Mouse (Mus musculus): ENCODE measurements around the gene Hspb6. TPM values are rescaled to one million over a fixed set of nuclear protein-coding genes. Genes with fewer than 3 reads are reported as not detected.

Gene Hspb6
- polyA plus RNA-seq, 1 experiment from 2014 or later = 6.3 TPM

DNA sequence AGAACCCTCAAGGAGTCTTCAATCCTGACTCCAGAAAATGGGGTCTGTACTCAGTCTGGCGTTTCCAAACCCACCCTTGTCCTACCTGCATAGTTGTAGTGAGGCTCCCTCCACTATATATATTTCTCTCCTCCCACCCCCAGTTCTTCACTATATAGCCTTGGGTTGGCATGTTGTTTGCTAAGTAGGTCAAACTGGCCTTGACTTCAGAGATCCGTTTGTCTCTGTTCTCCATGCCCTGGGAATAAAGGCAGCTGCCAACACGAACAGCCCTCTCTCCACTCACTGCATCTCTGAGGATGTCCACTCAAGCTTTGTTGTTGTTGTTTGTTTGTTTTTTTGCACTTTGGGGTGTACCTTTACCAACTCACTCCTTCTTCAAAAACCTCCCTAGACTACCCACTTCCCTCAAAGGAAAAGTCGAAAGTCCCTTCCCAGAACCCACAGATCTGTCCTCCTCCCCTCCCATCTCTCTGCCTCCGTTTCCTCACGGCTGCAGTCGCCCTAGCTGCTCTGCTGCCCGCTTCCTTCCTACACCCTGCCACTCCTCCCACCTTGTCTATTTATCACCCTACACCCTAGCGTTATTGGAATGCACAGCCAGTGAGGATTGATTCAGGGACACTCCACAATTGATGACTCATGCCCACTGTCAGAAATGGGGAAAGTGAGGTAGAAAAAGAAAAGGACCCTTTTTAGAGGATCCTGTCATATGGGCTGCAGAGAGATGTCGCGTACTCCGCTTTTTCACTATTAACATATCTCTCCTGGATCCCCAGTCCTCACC lies 6.9 kb downstream of the Hspb6 start:
- no peak overlapping the region for H3K27ac ChIP-seq (replicated peaks; ENCODE audit: low read depth, low read length)
- peak overlapping the region; percentile 50 for H3K4me3 ChIP-seq (replicated peaks; ENCODE audit: low read depth, low read length)
- H3K4me2 ChIP-seq (ENCODE audit: low read length) = peak overlapping the region; percentile 71
- H3K27me3 ChIP-seq (ENCODE audit: control insufficient read depth, insufficient read depth, low read length) = no peaks in the 10 kb centered on the region
- peaks cover 33% of the 10 kb centered on the region for H3K36me3 ChIP-seq (ENCODE audit: control insufficient read depth, insufficient read depth, low read length)
- H3K9ac ChIP-seq (replicated peaks; ENCODE audit: low read length) = peak overlapping the region; percentile 67
- H3K4me1 ChIP-seq (ENCODE audit: control insufficient read depth, insufficient read depth, low read length) = peaks cover 15% of the 10 kb centered on the region
- DNase-seq (no peak), ATAC-seq (ENCODE audit: low FRiP score, low TSS enrichment) (no peak)
- WGBS = 16% methylated on average over 12 of the region's 12 CpGs
- no peaks in the 10 kb centered on the region for H3K9me3 ChIP-seq (ENCODE audit: control insufficient read depth, low read length)

DNA sequence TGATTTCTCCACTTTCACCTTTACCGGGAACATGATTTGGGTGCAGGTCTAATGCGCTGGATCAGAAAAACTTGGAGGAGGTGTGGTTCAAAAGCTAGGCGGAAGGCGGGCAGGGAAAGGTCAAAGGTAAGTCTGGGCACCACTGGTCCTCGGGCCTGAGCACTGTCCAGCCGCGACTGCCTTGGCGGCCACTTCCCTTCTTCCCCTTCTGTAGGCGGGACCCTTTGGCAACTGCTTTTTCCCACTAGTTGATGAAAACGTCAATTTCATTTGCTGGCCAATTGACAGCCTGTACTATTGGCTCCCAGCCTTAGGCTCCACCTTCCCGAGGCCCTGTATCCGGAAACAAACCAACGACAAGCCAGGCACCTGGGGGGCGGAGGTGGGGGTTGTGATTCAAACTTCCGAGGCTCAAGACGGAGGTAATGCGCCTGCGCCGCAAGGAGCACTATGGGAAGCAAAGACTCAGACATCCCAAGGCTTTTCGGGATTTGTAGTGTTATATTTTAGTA lies 7.5 kb downstream of the Hspb6 start, which contains the start of gene Lin37:
Lin37 (minus strand) TSS at position 396 of the 512 bp plus-strand sequence.
- ATAC-seq (ENCODE audit: low FRiP score, low TSS enrichment) (peak; percentile 87), DNase-seq (peak; percentile 98)
- Histone ChIP-seq H3K9me3 (ENCODE audit: control insufficient read depth, low read length) (no peaks in the 10 kb centered on the region), H3K27ac (replicated peaks; ENCODE audit: low read depth, low read length) (peak within 1 kb of the TSS; percentile 32; the same call in 1 of the 2 replicates), H3K27me3 (ENCODE audit: control insufficient read depth, insufficient read depth, low read length) (no peaks in the 10 kb centered on the region), H3K4me1 (ENCODE audit: control insufficient read depth, insufficient read depth, low read length) (peaks cover 20% of the 10 kb centered on the region), H3K36me3 (ENCODE audit: control insufficient read depth, insufficient read depth, low read length) (peaks cover 28% of the 10 kb centered on the region), H3K9ac (replicated peaks; ENCODE audit: low read length) (peak within 1 kb of the TSS; percentile 67), H3K4me3 (replicated peaks; ENCODE audit: low read depth, low read length) (peak within 1 kb of the TSS; percentile 50), H3K4me2 (ENCODE audit: low read length) (peak within 1 kb of the TSS; percentile 71)
- 0% methylated on average over 20 of the region's 20 CpGs for WGBS

DNA sequence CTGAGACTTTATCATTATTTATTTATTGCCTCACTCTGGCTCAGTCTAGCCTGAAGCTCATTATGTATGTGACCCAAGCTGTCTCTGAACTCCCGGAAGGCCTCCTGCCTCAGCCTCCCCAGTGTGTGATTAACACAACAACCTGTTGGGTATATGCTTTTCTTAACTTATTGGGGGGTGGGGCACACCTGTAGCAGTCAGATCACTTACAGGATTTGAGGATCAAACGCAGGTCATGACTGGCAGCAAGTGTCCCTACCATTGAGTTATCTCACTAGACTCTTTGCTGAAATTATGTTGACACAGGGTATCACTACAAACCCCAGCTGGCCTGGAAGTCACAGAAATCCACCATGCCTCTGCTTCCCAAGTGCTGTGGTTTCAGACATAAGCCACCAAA lies 8.3 kb downstream of the Hspb6 start:
- H3K4me3 ChIP-seq (replicated peaks; ENCODE audit: low read depth, low read length) = peak overlapping the region; percentile 50; the same call in 1 of the 2 replicates
- 65% methylated on average over 2 of the region's 2 CpGs for WGBS
- peak; percentile 9 for DNase-seq
- H3K27ac ChIP-seq (replicated peaks; ENCODE audit: low read depth, low read length) = peak overlapping the region; percentile 32; the same call in 1 of the 2 replicates
- H3K27me3 ChIP-seq (ENCODE audit: control insufficient read depth, insufficient read depth, low read length) = no peaks in the 10 kb centered on the region
- H3K9me3 ChIP-seq (ENCODE audit: control insufficient read depth, low read length) = no peaks in the 10 kb centered on the region
- peaks cover 22% of the 10 kb centered on the region for H3K36me3 ChIP-seq (ENCODE audit: control insufficient read depth, insufficient read depth, low read length)
- no peak for ATAC-seq (ENCODE audit: low FRiP score, low TSS enrichment)
- no peak overlapping the region for H3K9ac ChIP-seq (replicated peaks; ENCODE audit: low read length)
- H3K4me1 ChIP-seq (ENCODE audit: control insufficient read depth, insufficient read depth, low read length) = peaks cover 20% of the 10 kb centered on the region
- peak overlapping the region; percentile 71 for H3K4me2 ChIP-seq (ENCODE audit: low read length)

DNA sequence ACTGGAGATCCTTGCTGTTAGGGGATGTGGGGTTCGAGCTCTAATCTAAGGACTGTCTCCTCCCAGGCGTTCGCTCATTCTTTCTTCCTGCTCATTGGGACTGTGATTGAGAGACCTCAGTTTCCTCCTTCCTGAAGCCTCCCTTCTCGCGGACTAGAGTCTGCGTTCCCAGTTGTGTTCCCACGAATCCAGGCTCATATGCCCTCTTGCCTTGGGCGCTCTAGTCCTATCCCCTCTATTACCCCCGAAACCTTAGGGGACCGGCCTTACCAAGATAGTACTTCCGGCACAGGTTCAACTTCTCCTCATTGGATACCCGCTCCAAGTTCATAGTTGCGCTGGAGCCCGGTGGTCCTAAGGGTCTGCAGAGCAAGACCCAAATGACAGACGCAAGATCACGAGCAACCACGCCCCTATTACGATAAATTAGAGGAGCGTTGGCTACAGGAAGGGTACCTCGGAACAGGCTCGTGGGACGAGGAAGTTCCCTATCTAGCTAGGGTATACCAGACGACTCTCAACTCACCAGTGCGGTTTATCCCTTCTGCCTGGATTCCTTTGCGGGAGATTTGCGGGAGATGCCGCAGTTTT lies 10.6 kb downstream of the Hspb6 start:
- peak; percentile 4 for DNase-seq
- ATAC-seq (ENCODE audit: low FRiP score, low TSS enrichment) = no peak
- peaks cover 25% of the 10 kb centered on the region for H3K36me3 ChIP-seq (ENCODE audit: control insufficient read depth, insufficient read depth, low read length)
- peak overlapping the region; percentile 80 for H3K4me3 ChIP-seq (replicated peaks; ENCODE audit: low read depth, low read length)
- peak overlapping the region; percentile 55 for H3K9ac ChIP-seq (replicated peaks; ENCODE audit: low read length)
- H3K27ac ChIP-seq (replicated peaks; ENCODE audit: low read depth, low read length) = peak overlapping the region; percentile 63
- WGBS = 2% methylated on average over 27 of the region's 27 CpGs
- H3K4me2 ChIP-seq (ENCODE audit: low read length) = peak overlapping the region; percentile 83
- no peaks in the 10 kb centered on the region for H3K9me3 ChIP-seq (ENCODE audit: control insufficient read depth, low read length)
- peaks cover 20% of the 10 kb centered on the region for H3K4me1 ChIP-seq (ENCODE audit: control insufficient read depth, insufficient read depth, low read length)
- no peaks in the 10 kb centered on the region for H3K27me3 ChIP-seq (ENCODE audit: control insufficient read depth, insufficient read depth, low read length)

DNA sequence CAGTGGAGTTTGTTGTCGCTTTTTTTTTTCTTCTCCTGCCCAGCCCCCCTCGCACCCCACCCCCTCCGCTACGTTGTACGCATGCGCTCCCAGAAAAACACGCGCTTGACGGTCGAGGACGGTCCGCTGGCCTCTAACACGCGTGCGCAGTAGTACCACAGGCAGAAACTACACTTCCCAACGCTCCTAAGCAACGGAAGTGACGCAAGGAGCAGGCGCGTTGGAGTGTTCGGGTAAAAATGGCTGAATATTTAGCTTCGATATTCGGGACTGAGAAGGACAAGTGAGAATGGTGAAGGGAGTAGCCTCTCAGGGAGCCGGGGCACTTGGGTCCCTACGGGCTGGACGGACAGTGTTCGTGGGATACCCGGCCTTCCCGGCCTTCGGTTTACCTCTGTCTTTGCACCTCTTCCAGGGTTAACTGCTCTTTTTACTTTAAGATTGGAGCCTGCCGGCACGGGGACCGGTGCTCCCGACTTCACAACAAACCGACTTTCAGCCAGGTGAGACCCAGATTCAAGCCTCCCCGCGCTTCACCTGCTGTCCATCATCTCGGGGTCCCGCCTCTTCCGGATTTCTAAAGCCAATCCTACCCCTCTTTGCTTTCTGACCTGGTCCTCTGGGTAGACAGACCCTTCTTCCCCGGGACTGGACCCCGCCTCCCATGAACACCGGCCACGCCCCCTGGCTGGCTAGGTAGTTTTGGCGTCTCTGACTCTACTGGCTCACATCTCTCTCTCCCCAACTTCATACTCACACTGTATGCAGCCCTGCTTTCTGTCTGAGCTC lies 11.3 kb downstream of the Hspb6 start, which contains the start of the genes U2af1l4, Gm49396 and Psenen:
U2af1l4 (plus strand) TSS at position 185 of the 789 bp plus-strand sequence.
Gm49396 (plus strand) TSS at position 228 of the 789 bp plus-strand sequence.
Psenen (minus strand) TSS at position 511 of the 789 bp plus-strand sequence.
- DNase-seq (peak; percentile 100), ATAC-seq (ENCODE audit: low FRiP score, low TSS enrichment) (peak; percentile 89)
- H3K9me3 ChIP-seq (ENCODE audit: control insufficient read depth, low read length) = no peaks in the 10 kb centered on the region
- H3K4me2 ChIP-seq (ENCODE audit: low read length) = peak within 1 kb of the TSS; percentile 83
- under 1% methylated on average over 45 of the region's 45 CpGs for WGBS
- H3K4me1 ChIP-seq (ENCODE audit: control insufficient read depth, insufficient read depth, low read length) = peaks cover 19% of the 10 kb centered on the region
- H3K27ac ChIP-seq (replicated peaks; ENCODE audit: low read depth, low read length) = peak within 1 kb of the TSS; percentile 92
- H3K36me3 ChIP-seq (ENCODE audit: control insufficient read depth, insufficient read depth, low read length) = peaks cover 30% of the 10 kb centered on the region
- H3K4me3 ChIP-seq (replicated peaks; ENCODE audit: low read depth, low read length) = peak within 1 kb of the TSS; percentile 80
- peak within 1 kb of the TSS; percentile 68 for H3K9ac ChIP-seq (replicated peaks; ENCODE audit: low read length)
- no peaks in the 10 kb centered on the region for H3K27me3 ChIP-seq (ENCODE audit: control insufficient read depth, insufficient read depth, low read length)

DNA sequence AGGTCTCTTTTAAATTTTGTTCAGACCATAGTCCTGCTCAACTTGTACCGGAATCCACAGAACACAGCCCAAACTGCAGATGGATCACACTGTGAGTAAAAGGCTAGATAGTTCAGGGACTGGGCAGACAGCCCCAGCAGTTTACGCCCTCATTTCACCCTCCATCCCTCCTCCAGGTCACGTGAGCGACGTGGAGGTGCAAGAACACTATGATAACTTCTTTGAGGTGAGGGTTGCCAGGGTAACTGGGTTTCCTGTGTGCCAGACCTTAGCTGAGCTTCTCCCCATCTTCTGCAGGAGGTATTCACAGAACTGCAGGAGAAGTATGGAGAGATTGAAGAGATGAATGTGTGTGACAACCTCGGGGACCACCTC lies 11.9 kb downstream of the Hspb6 start:
- peak overlapping the region; percentile 80 for H3K4me3 ChIP-seq (replicated peaks; ENCODE audit: low read depth, low read length)
- H3K27me3 ChIP-seq (ENCODE audit: control insufficient read depth, insufficient read depth, low read length) = no peaks in the 10 kb centered on the region
- DNase-seq (peak; percentile 8), ATAC-seq (ENCODE audit: low FRiP score, low TSS enrichment) (no peak)
- 23% methylated on average over 6 of the region's 6 CpGs for WGBS
- peak overlapping the region; percentile 68; the same call in 1 of the 2 replicates for H3K9ac ChIP-seq (replicated peaks; ENCODE audit: low read length)
- 0 out of 2 replicates have a peak overlapping the region, but pooled peaks have one; percentile 92 for H3K27ac ChIP-seq (replicated peaks; ENCODE audit: low read depth, low read length)
- peak overlapping the region; percentile 83 for H3K4me2 ChIP-seq (ENCODE audit: low read length)
- no peaks in the 10 kb centered on the region for H3K9me3 ChIP-seq (ENCODE audit: control insufficient read depth, low read length)
- H3K4me1 ChIP-seq (ENCODE audit: control insufficient read depth, insufficient read depth, low read length) = peaks cover 14% of the 10 kb centered on the region
- peaks cover 36% of the 10 kb centered on the region for H3K36me3 ChIP-seq (ENCODE audit: control insufficient read depth, insufficient read depth, low read length)

DNA sequence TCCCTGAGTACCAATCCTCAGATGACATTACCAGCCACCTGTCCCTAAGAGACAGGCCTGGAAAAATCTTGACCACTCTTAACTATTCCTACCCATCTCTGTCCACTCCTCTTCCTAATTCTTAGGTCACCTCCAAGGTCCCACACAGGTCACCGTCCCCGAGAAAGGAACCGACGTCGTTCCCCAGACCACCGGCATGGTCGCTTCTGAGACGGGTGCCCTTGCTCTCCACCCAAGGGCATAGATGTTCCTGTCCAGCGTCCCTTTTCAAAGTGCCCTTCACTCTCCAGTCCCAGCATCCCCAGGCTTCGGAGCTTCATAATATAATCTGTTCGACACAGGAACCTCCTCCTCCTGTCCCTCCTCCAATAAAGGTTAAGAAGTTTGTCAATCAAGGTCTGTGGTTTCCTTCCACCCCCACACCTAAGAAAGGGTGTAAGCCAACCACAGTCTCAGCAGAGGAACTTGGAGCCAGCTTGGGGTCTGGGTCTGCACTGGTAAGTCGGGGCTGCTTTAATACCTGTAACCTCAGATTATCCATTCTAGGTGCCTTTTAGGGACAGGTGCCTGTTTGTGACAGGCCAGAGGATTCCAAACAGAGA lies 13.1 kb downstream of the Hspb6 start, which contains the start of gene Igflr1:
Igflr1 (plus strand) TSS at position 458 of the 602 bp plus-strand sequence.
- Histone ChIP-seq H3K4me1 (ENCODE audit: control insufficient read depth, insufficient read depth, low read length) (peaks cover 9% of the 10 kb centered on the region; the same call in 1 of the 2 replicates), H3K9me3 (ENCODE audit: control insufficient read depth, low read length) (no peaks in the 10 kb centered on the region), H3K4me2 (ENCODE audit: low read length) (no peak within 1 kb of the TSS), H3K9ac (replicated peaks; ENCODE audit: low read length) (no peak within 1 kb of the TSS), H3K4me3 (replicated peaks; ENCODE audit: low read depth, low read length) (0 out of 2 replicates have a peak within 1 kb of the TSS, but pooled peaks have one; percentile 80), H3K27me3 (ENCODE audit: control insufficient read depth, insufficient read depth, low read length) (no peaks in the 10 kb centered on the region), H3K27ac (replicated peaks; ENCODE audit: low read depth, low read length) (no peak within 1 kb of the TSS), H3K36me3 (ENCODE audit: control insufficient read depth, insufficient read depth, low read length) (peaks cover 47% of the 10 kb centered on the region)
- DNase-seq (no peak), ATAC-seq (ENCODE audit: low FRiP score, low TSS enrichment) (no peak)
- WGBS = 96% methylated on average over 12 of the region's 12 CpGs

Data from midbrain, embryonic 14.5 days (tissue).